Mouse (Mus musculus) midbrain, embryonic 16.5 days (tissue): ENCODE measurements around the gene Tmem51. TPM values are rescaled to one million over a fixed set of nuclear protein-coding genes. Genes with fewer than 3 reads are reported as not detected.

ENCODE experiments used
- ATAC-seq: fragments of 200-750 bp; cut with Nextera tagmentation; 2 replicates; pipeline ENCODE4 v1.8.0; 2017; ENCODE audit warnings: moderate TSS enrichment
- H3K27ac ChIP-seq: fragments of 300-500 bp; sonication (generic); 2 replicates; pipeline ENCODE4 v1.5.1; 2014; ENCODE audit warnings: mild to moderate bottlenecking, low read length, mixed read lengths
- H3K27me3 ChIP-seq: fragments of 300-500 bp; sonication (generic); 2 replicates; pipeline ENCODE4 v1.6.1; 2014; ENCODE audit warnings: low read depth, low read length, mixed read lengths; ENCODE audit not compliant: control insufficient read depth, insufficient read depth
- H3K36me3 ChIP-seq: fragments of 300-500 bp; sonication (generic); 2 replicates; pipeline ENCODE4 v1.6.1; 2014; ENCODE audit warnings: mild to moderate bottlenecking, low read length, moderate library complexity, mixed read lengths; ENCODE audit not compliant: control insufficient read depth, insufficient read depth
- H3K4me1 ChIP-seq: fragments of 300-500 bp; sonication (generic); 2 replicates; pipeline ENCODE4 v1.6.1; 2014; ENCODE audit warnings: mild to moderate bottlenecking, low read length, mixed read lengths; ENCODE audit not compliant: control insufficient read depth, insufficient read depth
- H3K4me2 ChIP-seq: fragments of 300-500 bp; sonication (generic); 2 replicates; pipeline ENCODE4 v1.6.1; 2014; ENCODE audit warnings: mild to moderate bottlenecking, low read length, mixed read lengths
- H3K4me3 ChIP-seq: fragments of 300-500 bp; sonication (generic); 2 replicates; pipeline ENCODE4 v1.5.1; 2014; ENCODE audit warnings: low read depth, mild to moderate bottlenecking, low read length, moderate library complexity, mixed read lengths
- H3K9ac ChIP-seq: fragments of 300-500 bp; sonication (generic); 2 replicates; pipeline ENCODE4 v1.6.1; 2014; ENCODE audit warnings: low read depth, low read length, mixed read lengths
- H3K9me3 ChIP-seq: fragments of 300-500 bp; sonication (generic); replicated peaks from 2 replicates; pipeline ENCODE4 v1.6.1; 2014; ENCODE audit warnings: mild to moderate bottlenecking, low read length, mixed read lengths; ENCODE audit not compliant: control insufficient read depth, poor library complexity, severe bottlenecking
- WGBS: fragments of 180-500 bp; shearing (Covaris S2); extraction: QIAGEN DNeasy Blood & Tissue Kit; methylation state at CpG from one replicate; pipeline ENCODE4 v1.1.7; 2014; 5-methylcytosine and 5-hydroxymethylcytosine counted together
- polyA plus RNA-seq: library from polyadenylated mRNA; unstranded; fragments of >200 nt; fragmentation: Nextera tagmentation; extraction: Ambion mirVana; gene quantifications from 2 replicates; pipeline ENCODE4 v1.2.1, GENCODE M21; 2015

The Tmem51 gene
- polyA plus RNA-seq, 1 experiment from 2014 or later: 6.9 TPM

DNA sequence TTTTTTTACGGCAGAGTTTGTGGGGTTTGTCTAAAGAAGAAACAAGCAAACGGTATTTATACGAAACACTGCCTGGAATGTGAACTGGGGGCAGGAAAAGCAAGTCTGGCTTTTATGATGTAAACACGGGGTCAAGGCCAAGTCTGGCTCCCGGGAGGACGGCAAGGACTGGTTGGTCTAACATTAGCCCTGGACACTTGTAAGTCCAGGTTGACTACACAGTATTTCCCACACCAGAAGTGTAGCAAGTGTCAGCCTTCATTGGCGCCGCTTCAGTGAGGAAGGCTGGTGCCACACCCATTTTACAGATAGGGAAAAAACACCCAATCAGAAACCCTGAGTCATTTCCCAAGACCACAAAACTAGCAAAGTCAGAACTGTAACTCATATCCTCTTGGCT is 18.8 kb downstream of the Tmem51 start:
- Histone ChIP-seq H3K27me3 (no peaks in the 10 kb centered on the region), H3K36me3 (no peaks in the 10 kb centered on the region), H3K9ac (no peak overlapping the region), H3K4me2 (no peak overlapping the region), H3K27ac (no peak overlapping the region), H3K4me1 (peaks cover 5% of the 10 kb centered on the region; the same call in 1 of the 2 replicates), H3K4me3 (no peak overlapping the region), H3K9me3 (no peaks in the 10 kb centered on the region)
- ATAC-seq: no peak
- WGBS: 72% methylated on average over 8 of the region's 8 CpGs

DNA sequence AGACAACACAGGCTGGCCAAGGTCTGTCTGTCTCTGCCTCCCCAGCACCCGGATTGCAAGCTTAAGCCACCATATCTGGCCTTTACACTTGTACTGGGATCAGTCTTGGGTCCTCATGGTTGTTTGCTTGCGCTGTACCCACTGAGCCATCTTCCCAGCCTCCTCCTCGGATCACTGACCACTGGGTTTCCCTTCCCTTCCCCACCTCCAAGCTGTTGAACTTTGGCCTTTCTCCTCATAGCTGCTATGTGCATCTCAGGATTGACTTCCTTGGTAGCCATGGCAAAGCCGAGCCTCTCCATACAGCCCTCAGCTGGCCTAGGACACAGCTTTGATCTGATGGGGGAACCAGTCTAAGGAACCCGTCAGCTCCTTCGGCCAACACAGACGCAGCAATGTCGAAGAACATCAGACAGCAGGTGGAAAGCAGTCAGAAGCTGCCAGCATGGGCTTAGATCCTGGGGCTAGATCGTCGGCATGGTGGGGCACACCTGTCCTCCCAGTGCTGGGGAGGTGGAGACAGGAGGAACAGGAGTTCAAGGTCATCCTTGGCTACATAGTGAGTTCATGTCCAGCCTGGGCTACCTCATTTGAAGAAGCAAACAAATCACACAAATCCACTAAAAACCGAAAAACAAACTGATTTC is 19.4 kb downstream of the Tmem51 start:
- H3K9ac ChIP-seq: no peak overlapping the region
- no peak overlapping the region for H3K27ac ChIP-seq
- H3K36me3 ChIP-seq: no peaks in the 10 kb centered on the region
- WGBS: 86% methylated on average over 11 of the region's 11 CpGs
- H3K4me3 ChIP-seq: no peak overlapping the region
- H3K27me3 ChIP-seq: no peaks in the 10 kb centered on the region
- H3K4me2 ChIP-seq: no peak overlapping the region
- ATAC-seq: no peak
- H3K9me3 ChIP-seq: no peaks in the 10 kb centered on the region
- H3K4me1 ChIP-seq: peaks cover 5% of the 10 kb centered on the region; the same call in 1 of the 2 replicates

- WGBS: 89% methylated on average over 8 of the region's 8 CpGs
- Histone ChIP-seq H3K27me3 (no peaks in the 10 kb centered on the region), H3K27ac (no peak overlapping the region), H3K4me2 (no peak overlapping the region), H3K9ac (no peak overlapping the region), H3K4me1 (0 out of 2 replicates have a peak, but pooled peaks cover 3% of the 10 kb centered on the region), H3K36me3 (no peaks in the 10 kb centered on the region), H3K9me3 (no peaks in the 10 kb centered on the region), H3K4me3 (no peak overlapping the region)
- no peak for ATAC-seq
Observed at GRCm38 (mm10) chr4:142063057-142063534, 21.0 kb downstream of the Tmem51 start.

DNA sequence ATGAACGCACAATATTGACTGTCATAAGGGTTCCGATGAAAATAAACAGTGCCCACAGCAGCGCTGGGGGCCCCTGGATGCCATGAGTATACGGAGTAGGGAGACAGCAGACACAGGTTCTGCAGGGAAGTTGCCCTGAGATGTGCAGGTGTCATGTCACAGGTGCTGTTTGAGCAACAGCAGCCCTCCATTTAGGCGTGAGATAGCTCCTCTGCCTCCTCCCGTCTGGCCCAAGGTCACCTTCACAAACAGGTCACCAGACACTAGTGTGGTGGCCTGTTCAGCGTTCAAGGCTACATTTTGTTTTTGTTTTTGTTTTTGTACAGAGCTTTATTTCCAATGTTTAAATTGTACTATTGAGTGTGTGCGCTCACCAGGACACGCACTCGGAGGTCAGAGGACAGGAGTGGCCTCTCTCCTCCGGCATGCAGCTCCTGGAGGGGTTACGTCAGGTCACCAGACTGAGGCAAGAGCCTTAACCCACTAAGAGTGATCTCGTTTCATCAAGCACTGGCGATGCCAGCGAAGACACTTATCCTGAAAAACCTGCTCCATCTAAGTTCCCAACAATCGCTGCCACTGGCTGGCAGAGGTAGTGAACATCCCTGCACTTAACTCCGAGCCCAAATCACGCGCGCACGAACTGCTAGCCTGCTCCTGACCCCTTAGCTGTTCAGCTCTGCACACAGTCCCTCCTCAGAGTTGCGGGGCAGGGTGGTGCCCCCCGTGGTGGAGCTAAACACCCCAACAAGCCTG is 22.4 kb downstream of the Tmem51 start:
- H3K9ac ChIP-seq: no peak overlapping the region
- no peak overlapping the region for H3K4me3 ChIP-seq
- H3K36me3 ChIP-seq: no peaks in the 10 kb centered on the region
- H3K27me3 ChIP-seq: no peaks in the 10 kb centered on the region
- H3K4me1 ChIP-seq: 0 out of 2 replicates have a peak, but pooled peaks cover 3% of the 10 kb centered on the region
- 82% methylated on average over 23 of the region's 23 CpGs for WGBS
- H3K4me2 ChIP-seq: no peak overlapping the region
- H3K27ac ChIP-seq: no peak overlapping the region
- ATAC-seq: no peak
- H3K9me3 ChIP-seq: no peaks in the 10 kb centered on the region

- WGBS: 59% methylated on average over 18 of the region's 18 CpGs
- Histone ChIP-seq H3K27ac (no peak overlapping the region), H3K27me3 (no peaks in the 10 kb centered on the region), H3K4me2 (no peak overlapping the region), H3K9ac (no peak overlapping the region), H3K4me3 (no peak overlapping the region), H3K4me1 (no peaks in the 10 kb centered on the region), H3K36me3 (no peaks in the 10 kb centered on the region), H3K9me3 (no peaks in the 10 kb centered on the region)
- ATAC-seq: no peak
Observed at GRCm38 (mm10) chr4:142060455-142061378, 23.4 kb downstream of the Tmem51 start.

- ATAC-seq: no peak
- Histone ChIP-seq H3K9me3 (no peaks in the 10 kb centered on the region), H3K4me3 (no peak overlapping the region), H3K4me1 (no peaks in the 10 kb centered on the region), H3K27me3 (no peaks in the 10 kb centered on the region), H3K4me2 (no peak overlapping the region), H3K27ac (no peak overlapping the region), H3K9ac (no peak overlapping the region), H3K36me3 (no peaks in the 10 kb centered on the region)
- 82% methylated on average over 8 of the region's 8 CpGs for whole genome bisulfite sequencing
Observed at GRCm38 (mm10) chr4:142059841-142060193, 24.3 kb downstream of the Tmem51 start.

DNA sequence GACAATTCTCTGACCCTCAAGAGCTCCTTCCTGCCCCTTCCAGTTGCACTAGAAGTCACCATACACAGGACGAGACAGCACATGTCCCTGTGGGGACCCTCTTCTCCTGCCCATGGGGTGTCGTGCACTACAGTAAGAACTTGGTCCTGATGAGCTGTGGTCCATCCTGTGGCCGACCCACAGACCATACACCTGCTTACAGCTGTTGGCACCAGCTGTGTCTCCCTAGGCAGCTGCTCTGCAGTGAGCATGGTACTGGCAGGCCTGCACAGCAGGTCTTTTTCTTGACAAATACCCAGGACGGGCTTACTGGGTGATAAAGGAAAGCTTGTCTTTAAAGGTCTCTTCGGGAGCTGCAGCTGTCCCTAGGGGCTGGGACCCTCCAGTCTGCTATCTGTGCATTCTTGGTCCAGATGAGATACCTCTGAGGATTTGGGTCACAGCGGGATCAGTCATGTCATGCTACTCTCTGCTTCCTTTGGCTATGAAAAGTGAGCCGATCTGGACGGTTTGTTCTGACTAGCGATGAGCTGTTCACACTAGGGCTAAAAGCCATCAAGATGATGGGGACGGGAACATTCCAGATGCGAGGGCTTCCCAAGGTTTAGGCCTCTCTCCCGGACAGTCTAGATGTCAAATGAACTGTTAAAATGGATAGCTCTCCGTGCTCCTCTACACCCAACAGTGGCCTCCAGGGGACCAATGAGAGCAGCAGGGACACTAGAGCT is 24.8 kb downstream of the Tmem51 start:
- Histone ChIP-seq H3K27me3 (no peaks in the 10 kb centered on the region), H3K4me2 (no peak overlapping the region)
- 73% methylated on average over 13 of the region's 13 CpGs for WGBS

GRCm38 (mm10) chr4:142057529-142058216 is 26.4 kb downstream of the Tmem51 start:
- Histone ChIP-seq H3K4me3 (no peak overlapping the region), H3K4me1 (no peaks in the 10 kb centered on the region), H3K27ac (peak overlapping the region; percentile 32; the same call in 1 of the 2 replicates), H3K36me3 (no peaks in the 10 kb centered on the region), H3K9me3 (no peaks in the 10 kb centered on the region), H3K9ac (0 out of 2 replicates have a peak overlapping the region, but pooled peaks have one; percentile 3), H3K4me2 (no peak overlapping the region), H3K27me3 (no peaks in the 10 kb centered on the region)
- 73% methylated on average over 22 of the region's 22 CpGs for WGBS
- peak; percentile 63; the same call in 1 of the 2 replicates for ATAC-seq

More for the DNA sequence above, 24.8 kb downstream of the Tmem51 start:
- Histone ChIP-seq H3K4me3 (no peak overlapping the region), H3K9ac (no peak overlapping the region), H3K9me3 (no peaks in the 10 kb centered on the region), H3K4me1 (no peaks in the 10 kb centered on the region), H3K27ac (no peak overlapping the region), H3K36me3 (no peaks in the 10 kb centered on the region)
- no peak for ATAC-seq
